Mouse (Mus musculus): ENCODE data around the gene Nacc2.

Gene Nacc2

DNA sequence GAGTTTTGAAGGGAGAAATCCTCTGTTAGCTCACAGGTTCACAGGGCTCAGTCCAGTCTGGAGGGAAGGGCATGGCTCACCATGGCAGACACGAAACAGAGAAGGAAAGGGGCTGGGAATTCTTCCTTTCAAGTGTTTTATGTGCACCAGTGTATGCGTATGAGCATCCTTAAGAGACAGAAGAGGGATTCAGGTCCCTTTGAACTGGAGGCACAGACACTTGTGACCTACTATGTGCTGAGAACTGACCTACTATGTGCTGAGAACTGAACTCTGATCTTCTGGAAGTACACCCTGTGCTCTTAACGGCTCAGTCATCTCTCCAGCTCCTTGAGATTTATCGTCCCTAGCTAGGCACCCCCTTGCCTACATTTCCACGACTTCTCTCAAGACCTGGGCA lies 48.5 kb downstream of the Nacc2 start:
- in situ Hi-C loops (cut with MboI; ENCODE audit: low pct_unique_long_range_greater_than_20kb in 1 of 2, low sequenced_read_pairs in 2 of 2, unreplicated experiment in 1 of 2): no loop called here

DNA sequence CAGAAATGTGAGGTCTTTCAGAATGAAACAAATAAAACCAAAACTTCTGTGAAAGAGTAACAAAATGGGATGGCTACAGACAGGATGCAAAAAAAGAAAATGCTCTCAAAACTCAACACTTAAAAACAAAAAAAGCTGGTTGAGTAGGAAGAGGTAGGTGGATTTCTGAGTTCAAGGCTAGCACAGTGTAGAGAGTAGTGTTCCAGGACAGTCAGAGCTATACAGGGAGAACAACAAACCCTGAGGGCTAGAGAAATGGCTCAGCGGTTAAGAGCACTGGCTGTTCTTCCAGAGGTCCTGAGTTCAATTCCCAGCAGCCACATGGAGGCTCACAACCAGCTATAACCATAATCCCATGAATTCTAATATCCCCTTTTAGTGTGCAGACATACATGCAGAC lies 54.4 kb downstream of the Nacc2 start:
- in situ Hi-C loops (cut with MboI; ENCODE audit: low pct_unique_long_range_greater_than_20kb in 1 of 2, low sequenced_read_pairs in 2 of 2, unreplicated experiment in 1 of 2): no loop called here

DNA sequence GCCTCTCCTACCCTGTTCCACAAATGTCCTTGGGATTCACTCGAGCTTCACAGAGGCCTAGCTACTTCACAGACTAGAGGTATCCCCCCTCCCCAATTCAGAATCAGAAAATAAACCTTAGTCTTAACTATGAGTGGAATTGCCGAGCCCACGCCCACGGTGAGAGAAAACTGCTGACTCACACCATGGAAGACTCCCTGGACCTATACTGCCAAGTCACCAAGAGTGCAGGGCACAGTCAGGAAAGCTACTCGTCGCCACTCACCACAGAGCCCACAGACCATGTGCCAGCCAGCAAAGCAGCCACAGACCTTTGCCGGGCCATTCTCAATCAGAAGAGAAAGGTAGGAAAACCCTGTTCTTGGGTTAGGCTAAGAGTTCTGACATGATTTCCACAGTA lies 54.8 kb downstream of the Nacc2 start:
- in situ Hi-C loops (cut with MboI; ENCODE audit: low pct_unique_long_range_greater_than_20kb in 1 of 2, low sequenced_read_pairs in 2 of 2, unreplicated experiment in 1 of 2): no loop called here

DNA sequence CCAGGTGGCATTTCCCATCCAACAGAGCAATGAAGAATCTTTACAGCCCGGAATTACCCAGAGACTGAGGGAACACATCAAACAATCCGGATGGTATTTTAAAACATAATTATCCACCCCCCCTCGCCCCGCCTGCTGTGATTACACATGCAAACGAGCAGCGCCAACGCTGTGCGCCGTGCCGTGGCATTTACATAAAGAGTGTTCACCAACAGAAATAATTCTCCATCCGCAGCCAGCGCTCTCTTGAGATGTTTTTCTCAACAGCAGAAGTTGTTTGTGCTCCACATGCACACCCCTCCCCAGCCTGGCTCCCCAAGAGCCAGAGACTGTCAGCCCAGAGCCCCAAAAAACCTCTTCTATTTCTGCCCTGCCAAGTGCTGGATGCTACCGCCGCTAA lies 56.5 kb downstream of the Nacc2 start:
- in situ Hi-C loops (cut with MboI; ENCODE audit: low pct_unique_long_range_greater_than_20kb in 1 of 2, low sequenced_read_pairs in 2 of 2, unreplicated experiment in 1 of 2): no loop called here

DNA sequence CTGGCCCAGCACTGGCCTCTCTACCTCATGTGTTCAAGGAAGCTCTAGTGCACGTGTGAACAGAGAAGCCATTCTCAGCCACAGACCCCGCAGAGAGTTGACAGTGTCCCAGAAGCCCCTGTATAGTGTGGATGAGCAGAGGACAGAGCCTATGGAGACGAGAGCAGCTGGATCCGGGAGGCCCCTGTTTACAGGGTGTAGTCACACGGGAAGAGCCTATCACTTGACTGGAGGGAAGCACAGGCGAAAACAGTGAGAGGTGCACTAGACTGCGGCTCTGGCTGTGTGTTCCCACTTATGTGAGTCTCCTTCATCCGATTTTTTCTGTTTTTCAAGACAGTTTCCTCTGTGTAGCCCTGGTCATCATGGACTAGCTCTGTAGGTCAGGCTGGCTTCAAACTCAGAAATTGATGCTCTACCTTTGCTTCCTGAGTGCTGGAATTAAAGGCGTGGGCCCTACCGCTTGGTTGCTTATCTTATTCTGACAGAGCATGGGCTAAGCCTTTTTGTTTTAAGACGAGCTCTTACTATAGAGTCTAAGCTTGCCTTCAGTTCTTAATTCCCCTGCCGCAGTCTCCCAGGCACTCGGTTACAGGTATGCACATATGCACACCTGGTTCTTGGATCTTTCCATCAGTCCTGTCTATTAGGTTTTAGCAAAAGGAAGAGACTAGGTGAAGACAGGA lies 60.1 kb downstream of the Nacc2 start:
- in situ Hi-C loops (cut with MboI; ENCODE audit: low pct_unique_long_range_greater_than_20kb in 1 of 2, low sequenced_read_pairs in 2 of 2, unreplicated experiment in 1 of 2): no loop called here

DNA sequence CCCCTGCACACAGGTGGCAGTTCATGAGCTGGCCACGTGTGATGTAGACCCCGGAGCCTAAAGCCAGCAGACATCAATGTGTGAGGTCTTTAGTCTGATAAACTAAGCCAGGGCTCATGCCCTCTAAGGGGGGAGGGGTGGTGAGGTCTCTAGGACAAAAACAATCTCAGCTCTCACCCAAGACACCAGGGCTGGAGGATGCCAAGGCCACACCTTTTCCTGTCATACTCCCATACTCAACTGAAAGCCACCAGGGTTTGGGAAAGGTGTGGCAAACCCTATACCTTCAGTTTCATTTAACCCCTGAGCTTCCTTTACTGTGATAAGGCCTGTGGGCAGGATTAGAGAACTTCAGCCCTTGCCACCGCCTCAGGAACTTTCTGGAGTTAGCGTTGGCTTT lies 60.8 kb downstream of the Nacc2 start:
- in situ Hi-C loops (cut with MboI; ENCODE audit: low pct_unique_long_range_greater_than_20kb in 1 of 2, low sequenced_read_pairs in 2 of 2, unreplicated experiment in 1 of 2): no loop called here

DNA sequence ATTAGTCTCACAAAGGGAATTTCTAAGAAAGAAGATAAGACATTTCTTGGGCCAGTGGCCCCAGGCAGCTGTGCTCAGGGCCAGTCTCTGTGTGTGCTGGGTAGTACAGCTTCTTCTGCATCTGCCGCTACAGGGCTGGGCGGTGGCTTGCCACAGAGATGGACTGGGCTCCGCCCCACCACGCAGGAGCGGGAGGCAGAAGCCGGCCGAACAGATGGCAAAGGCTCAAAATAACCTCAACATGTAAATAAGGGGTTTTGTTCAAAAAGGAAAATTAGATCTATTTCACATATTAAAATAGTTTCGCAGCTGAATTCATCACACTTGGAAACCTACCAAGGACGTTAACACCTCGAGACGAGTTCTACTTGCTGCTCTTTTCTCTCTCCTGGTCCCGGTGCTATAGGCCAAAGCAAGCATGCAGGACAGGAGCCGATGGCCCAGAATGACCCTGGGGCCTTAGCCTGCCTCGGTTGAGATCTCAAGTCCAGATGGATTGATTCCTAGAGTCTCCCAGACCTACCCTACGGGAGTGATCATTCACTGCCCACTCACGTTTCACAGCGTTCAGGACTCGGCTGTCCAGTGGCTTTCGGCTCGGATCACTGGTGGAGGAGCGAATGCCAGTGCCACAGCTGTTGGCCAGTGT lies 61.9 kb downstream of the Nacc2 start:
- in situ Hi-C loops (cut with MboI; ENCODE audit: low pct_unique_long_range_greater_than_20kb in 1 of 2, low sequenced_read_pairs in 2 of 2, unreplicated experiment in 1 of 2): no loop called here

DNA sequence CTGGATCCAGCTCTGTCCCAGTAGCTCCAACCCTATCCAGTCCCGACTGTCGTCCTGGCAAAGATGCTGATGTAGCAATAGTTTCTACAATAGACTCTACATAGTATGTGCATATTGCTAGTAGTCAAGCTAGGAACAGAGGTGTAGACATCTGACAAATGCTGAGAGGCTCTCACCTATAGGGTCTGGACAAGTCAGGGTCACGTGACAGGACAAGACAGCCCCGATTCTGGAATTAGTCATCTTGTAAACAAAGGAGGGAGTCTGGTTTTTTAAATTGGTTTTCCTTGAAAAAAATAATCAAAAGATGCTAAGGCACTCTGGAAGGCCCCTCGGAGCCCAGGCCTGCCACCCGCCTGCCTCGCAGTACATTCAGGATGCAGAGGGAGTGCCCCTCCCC lies 66.0 kb downstream of the Nacc2 start:
- in situ Hi-C loops (cut with MboI; ENCODE audit: low pct_unique_long_range_greater_than_20kb in 1 of 2, low sequenced_read_pairs in 2 of 2, unreplicated experiment in 1 of 2): no loop called here

DNA sequence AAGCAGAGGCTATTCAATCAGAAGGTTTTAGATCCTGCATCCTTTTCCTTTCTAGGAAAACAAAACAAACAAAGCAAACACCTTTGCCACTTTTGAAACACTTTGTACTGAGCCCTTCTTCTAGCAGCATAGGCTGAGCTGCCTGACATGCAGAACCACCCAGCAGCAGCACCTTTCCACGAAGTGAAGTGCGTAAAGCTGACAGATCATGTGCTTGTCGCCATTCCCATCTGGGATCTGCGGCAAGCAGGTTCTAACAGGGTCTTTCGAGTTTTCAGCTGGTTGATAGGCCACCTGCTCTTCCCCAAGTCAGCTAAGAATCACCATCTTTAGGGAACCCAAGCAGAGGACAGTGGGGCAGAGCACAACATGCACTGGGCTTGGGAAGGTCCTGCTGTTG lies 66.8 kb downstream of the Nacc2 start:
- in situ Hi-C loops (cut with MboI; ENCODE audit: low pct_unique_long_range_greater_than_20kb in 1 of 2, low sequenced_read_pairs in 2 of 2, unreplicated experiment in 1 of 2): no loop called here

DNA sequence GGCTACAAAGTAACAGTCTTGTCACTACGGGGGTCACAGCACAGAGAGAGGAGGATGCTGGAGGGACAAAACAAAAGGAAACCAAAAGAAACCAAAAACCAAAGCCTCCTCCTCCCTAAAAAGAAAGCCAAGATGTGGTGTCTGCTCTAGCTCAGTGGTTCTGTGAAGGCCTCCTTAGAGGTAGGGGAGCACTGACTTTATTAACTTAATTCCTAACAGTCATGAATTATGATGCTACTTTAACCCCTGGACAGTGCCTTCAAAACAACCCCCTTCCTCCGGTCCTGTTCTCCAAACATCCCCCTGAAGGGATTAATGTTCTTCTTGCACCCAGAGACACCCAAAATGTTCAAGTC lies 67.3 kb downstream of the Nacc2 start:
- in situ Hi-C loops (cut with MboI; ENCODE audit: low pct_unique_long_range_greater_than_20kb in 1 of 2, low sequenced_read_pairs in 2 of 2, unreplicated experiment in 1 of 2): no loop called here

DNA sequence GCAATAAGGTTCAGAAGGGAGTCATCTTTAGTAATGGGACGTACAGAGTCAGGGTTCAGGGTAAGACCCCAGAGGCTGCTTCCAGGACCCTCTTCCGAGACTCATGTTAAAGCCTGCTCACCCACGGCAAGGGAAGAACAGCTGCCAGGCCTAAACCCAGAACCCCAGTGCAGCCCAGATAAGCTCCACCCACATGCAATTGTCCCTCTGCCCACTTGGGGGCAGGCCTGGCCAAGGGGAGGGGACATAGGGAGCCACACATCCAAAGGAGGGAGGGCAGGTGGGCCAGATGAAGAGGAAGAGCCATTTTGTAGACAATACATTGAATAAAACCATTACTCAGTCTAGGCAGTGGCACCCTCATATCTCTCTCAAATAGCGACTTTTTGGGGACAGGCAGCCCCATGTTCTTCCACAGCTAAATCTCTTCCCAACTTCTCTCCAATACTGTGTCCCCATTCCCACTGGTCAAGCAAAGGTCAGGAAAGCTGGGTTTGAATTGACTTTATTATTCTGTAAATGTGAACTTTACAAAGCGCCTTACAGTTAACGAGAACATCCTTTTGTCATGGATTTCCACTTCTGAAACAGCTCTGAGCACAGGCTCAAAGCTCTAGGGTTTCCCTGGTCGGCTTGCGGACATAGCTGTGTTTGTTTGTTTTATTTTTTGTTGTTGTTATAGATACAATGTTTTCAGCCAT lies 67.8 kb downstream of the Nacc2 start:
- in situ Hi-C loops (cut with MboI; ENCODE audit: low pct_unique_long_range_greater_than_20kb in 1 of 2, low sequenced_read_pairs in 2 of 2, unreplicated experiment in 1 of 2): no loop called here

DNA sequence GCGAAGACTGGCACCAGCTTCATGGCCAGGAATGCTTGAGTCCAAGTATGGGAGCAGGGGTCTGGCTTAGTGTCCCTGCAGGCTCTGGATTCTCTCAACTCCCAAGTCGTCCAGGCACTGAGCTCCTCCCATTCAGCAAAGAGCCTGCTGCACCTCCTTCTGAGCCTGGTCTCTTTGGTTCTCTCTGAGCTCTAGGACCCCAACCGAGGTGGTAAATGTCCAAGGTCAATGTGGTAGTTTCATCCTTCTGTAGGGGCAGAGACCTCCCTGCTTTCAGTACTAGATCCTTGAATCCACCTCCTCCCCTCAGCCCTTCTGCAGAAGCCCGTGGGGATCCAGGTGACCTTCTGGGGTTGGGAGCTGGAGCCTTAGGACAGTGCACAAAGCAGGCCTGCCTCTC lies 70.2 kb downstream of the Nacc2 start:
- in situ Hi-C loops (cut with MboI; ENCODE audit: low pct_unique_long_range_greater_than_20kb in 1 of 2, low sequenced_read_pairs in 2 of 2, unreplicated experiment in 1 of 2): no loop called here

DNA sequence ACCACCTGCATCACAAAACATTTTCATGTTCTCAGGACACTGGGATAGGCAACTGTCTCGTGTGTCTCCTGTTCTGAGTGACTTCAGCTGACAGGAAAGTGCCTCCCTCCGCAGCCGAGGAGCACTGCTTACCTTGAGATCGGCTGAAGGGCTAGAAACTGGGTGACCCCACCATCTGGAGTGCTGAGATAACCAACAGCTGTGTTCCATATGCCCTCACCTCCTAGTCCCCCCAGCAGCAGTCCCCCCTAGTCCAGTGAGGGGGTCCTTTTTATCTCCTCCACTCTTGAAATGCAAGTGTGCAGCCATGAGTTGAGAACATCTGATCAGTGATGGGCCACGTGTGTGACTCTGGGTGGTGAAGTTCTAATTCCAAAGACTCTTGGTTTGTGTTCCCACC lies 74.2 kb downstream of the Nacc2 start:
- in situ Hi-C loops (cut with MboI; ENCODE audit: low pct_unique_long_range_greater_than_20kb in 1 of 2, low sequenced_read_pairs in 2 of 2, unreplicated experiment in 1 of 2): no loop called here

DNA sequence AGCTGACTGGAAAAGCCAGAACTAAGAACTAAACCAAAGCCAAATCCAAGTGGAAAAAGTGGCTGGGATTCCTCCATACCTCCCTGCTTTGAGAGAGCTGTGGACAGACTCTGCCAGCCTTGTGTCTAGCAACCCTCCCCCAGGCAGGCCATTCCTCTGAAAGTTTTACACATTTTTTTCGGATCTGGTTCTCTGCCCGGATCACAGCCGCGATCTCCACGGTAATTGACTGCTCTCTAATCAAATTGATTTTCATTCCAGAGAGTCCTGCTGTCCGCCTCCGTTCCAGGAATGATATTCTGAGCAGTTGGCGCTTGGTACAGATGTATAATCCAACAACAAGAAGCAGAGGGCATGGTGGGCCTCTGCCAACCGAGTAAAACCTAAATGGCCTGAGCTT lies 78.8 kb downstream of the Nacc2 start:
- in situ Hi-C loops (cut with MboI; ENCODE audit: low pct_unique_long_range_greater_than_20kb in 1 of 2, low sequenced_read_pairs in 2 of 2, unreplicated experiment in 1 of 2): no loop called here

DNA sequence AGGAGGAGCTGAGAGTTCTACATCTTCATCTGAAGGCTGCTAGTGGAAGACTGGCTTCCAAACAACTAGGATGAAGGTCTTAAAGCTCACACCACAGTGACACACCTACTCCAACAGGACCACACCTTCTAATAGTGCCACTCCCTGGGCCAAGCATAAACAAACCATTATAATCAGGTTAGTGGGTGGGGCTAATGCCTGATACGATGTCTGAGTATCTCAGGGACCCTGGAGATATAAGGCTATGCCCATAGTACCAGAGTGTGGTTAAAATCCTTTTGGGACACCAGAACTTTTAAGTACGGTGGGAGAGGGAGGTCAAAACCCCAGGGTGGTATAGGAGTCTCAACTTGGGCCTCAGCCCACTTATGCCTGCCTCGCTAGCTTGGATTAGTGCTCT lies 80.4 kb downstream of the Nacc2 start:
- in situ Hi-C loops (cut with MboI; ENCODE audit: low pct_unique_long_range_greater_than_20kb in 1 of 2, low sequenced_read_pairs in 2 of 2, unreplicated experiment in 1 of 2): no loop called here

DNA sequence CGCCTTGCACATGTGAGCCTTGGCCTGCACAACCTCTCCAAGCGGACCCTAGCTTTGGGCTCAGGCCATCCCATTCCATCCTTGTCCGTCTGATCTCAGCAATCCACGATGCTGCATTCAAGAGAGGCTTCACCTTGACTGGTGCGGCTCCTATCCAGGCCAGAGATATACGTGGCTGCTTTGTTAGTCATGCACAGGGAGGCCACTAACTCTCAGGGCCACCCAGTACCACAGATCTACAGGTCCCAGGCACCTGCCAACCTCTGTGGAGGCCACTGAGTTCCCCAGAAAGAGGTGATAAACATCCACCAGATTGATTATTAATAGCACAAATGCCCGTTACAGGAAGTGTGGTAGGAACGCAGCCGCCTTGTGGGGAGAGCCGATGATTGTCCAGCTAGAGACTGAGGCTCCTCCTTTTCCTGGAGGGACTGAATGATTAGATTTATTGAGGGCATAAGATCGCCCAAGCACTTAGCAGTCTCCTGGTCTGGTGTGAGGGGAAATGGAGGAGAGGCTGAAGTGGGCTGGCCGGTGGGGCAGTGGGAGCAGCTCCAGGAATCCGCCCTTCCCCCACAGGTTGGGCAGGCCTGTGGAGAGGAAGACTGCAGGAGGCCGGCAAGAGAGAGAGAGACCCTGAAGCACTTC lies 81.7 kb downstream of the Nacc2 start:
- in situ Hi-C loops (cut with MboI; ENCODE audit: low pct_unique_long_range_greater_than_20kb in 1 of 2, low sequenced_read_pairs in 2 of 2, unreplicated experiment in 1 of 2): no loop called here

DNA sequence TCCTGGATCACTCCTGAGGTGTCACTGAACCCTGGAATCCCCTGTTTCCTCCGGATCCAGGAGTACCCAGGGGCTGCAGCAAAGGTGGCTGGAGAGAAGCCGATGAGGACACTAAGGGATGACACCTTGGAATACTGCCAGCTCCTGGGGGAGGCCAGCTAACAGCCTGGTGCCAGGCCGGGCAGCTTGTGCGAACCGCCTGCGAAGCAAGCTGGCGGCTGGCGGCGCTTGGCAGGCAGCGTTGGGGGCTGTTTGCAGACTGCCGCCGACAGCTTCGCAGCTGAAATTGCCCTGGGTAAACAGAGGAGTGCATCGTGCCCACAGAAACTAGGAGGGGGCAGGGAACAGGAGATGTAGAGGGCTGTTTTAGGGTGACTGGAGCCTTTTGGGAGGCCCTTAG lies 83.1 kb downstream of the Nacc2 start:
- in situ Hi-C loops (cut with MboI; ENCODE audit: low pct_unique_long_range_greater_than_20kb in 1 of 2, low sequenced_read_pairs in 2 of 2, unreplicated experiment in 1 of 2): loop anchor here in 1 of 2 experiments (5.0 kb wide), 2 partner anchors 42 to 102 kb away; no protein-coding TSS in a partner anchor

DNA sequence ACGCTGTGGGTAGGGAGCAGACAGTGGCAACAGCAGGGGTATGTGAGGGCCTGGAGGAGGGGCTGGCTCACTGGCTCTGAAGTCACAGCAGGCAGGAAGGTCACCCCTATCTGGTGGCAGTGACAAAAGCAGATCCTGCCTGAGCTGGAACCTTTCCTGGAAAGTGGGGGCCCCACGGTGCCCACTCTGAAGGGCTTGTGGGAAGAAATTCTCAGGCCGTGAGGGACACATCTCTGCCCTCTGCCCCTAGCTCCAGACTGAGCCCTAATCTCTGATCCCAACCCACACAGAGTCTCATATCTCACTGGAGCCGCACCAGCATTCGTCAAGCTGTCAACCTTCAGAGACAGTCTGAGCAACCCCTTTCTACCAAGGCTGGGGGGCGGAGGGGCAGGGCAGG lies 85.6 kb downstream of the Nacc2 start:
- in situ Hi-C loops (cut with MboI; ENCODE audit: low pct_unique_long_range_greater_than_20kb in 1 of 2, low sequenced_read_pairs in 2 of 2, unreplicated experiment in 1 of 2): loop anchor here in 1 of 2 experiments (5.0 kb wide), 2 partner anchors 45 to 105 kb away; no protein-coding TSS in a partner anchor

DNA sequence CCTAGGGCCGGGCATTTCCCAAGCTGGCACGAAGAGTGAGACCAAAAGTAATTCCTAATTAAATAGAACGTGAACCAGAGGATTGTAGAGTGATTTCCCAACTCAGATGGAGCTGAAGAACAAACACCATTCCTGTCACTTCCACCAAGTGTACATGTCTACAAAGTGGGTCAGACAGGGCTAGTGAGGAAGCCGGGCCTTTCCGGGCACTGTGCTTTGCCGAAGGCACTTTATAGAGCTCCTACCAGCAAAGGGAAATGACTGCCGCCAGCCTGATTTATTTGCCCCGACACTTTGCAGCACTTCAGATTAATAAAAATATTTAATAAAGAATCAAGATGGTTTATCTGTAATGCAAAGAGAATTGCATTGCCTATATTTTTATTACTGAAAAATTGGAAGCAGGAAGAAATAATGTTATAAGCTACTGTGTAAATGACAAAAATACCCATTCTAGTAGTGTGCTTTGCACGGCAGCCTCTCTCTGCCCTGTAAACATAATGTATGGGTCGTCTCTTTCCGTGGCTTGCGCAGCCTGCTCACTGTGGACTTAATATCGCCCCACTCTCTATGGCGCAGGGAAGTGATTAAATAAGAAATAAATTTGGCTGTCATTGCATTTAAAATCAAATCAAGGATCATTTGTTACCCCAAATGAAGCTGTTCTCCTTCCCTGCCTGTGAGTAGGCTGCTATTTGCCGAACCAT lies 88.5 kb downstream of the Nacc2 start:
- in situ Hi-C loops (cut with MboI; ENCODE audit: low pct_unique_long_range_greater_than_20kb in 1 of 2, low sequenced_read_pairs in 2 of 2, unreplicated experiment in 1 of 2): loop anchor here in 1 of 2 experiments (5.0 kb wide), 2 partner anchors 48 to 108 kb away; no protein-coding TSS in a partner anchor

Data from mouse embryonic stem cell (cell line).